ENCODE assay signal across 25 mouse cellular contexts in genomic region chr12:56701004-56701403, GRCm38 (mm10). TPM values are rescaled to one million over a fixed set of nuclear protein-coding genes. Genes with fewer than 3 reads are reported as not detected.
"Had no signal": no experiment of that assay in that cellular context is flagged by ENCODE, and none has a peak within 500 bp of the region (broad histone marks: within the 10 kb centered on the region; RNA-seq: fewer than 3 reads in every experiment).

No protein-coding gene starts in this region.

- H3K36me3 ChIP-seq: limb, embryonic 10.5 days; limb, embryonic 13.5 days; liver, embryonic 12.5 days; liver, embryonic 15.5 days; stomach, embryonic 15.5 days had no signal

- H3K9ac ChIP-seq: liver, embryonic 12.5 days; liver, embryonic 15.5 days; stomach, embryonic 15.5 days had no signal

- H3K9me3 ChIP-seq: limb, embryonic 10.5 days; limb, embryonic 13.5 days; liver, embryonic 12.5 days; liver, embryonic 15.5 days; stomach, embryonic 15.5 days had no signal

- H3K4me3 ChIP-seq: layer of hippocampus, adult 2 months; liver, embryonic 12.5 days; liver, embryonic 15.5 days; stomach, embryonic 15.5 days had no signal

- ATAC-seq: liver, embryonic 12.5 days had no signal

- H3K27ac ChIP-seq: kidney, postnatal 0 days; layer of hippocampus, adult 2 months; limb, embryonic 13.5 days; liver, embryonic 12.5 days; liver, embryonic 15.5 days; macrophage; stomach, embryonic 15.5 days had no signal

- DNase-seq: kidney, adult 2 months; kidney, postnatal 25 days; layer of hippocampus, adult 9-11 months; liver; lung, adult 18-20 months; lung, postnatal 14 days; right cerebral cortex, postnatal 25 days; spleen, adult 18-20 months; thymus, postnatal 25 days had no signal

- H3K4me2 ChIP-seq: liver, embryonic 12.5 days; liver, embryonic 15.5 days; stomach, embryonic 15.5 days had no signal

RNA-seq across cellular contexts. Expression of gene Pax9, which starts 9.4 kb away (rescaled TPM):
- total RNA-seq: layer of hippocampus, adult 2 months; layer of hippocampus, postnatal 25 days; left cerebral cortex, adult 18-20 months; left cerebral cortex, postnatal 25 days; megakaryocyte, adult 5-6 weeks; midbrain, postnatal 0 days had no signal
- polyA plus RNA-seq: kidney, adult 2 months; large intestine, adult 2 months; macrophage; midbrain, embryonic 14.5 days; midbrain, postnatal 0 days; neural tube, embryonic 14.5 days had no signal
